Mouse (Mus musculus) neural tube, embryonic 11.5 days (tissue): Measurements from ENCODE around the gene Cks1b. TPM values are rescaled to one million over a fixed set of nuclear protein-coding genes. Genes with fewer than 3 reads are reported as not detected.
A peak's percentile ranks its signal among the peaks of the same experiment; 100 is the strongest.

Experiments
- ATAC-seq: fragments of 200-750 bp; cut with Nextera tagmentation; 2 replicates; pipeline ENCODE4 v1.8.0; 2017; ENCODE audit warnings: moderate number of reproducible peaks, mild to moderate bottlenecking, moderate TSS enrichment, moderate library complexity; ENCODE audit not compliant: insufficient read depth, low FRiP score, low TSS enrichment
- DNase-seq: peaks from one replicate; pipeline ENCODE4 v3.0.0-alpha.2; 2015; ENCODE audit warnings: low spot score
- H3K27ac ChIP-seq: fragments of 300-500 bp; sonication (generic); 2 replicates; pipeline ENCODE4 v1.5.1; 2014; ENCODE audit warnings: low read depth, mild to moderate bottlenecking, low read length
- H3K27me3 ChIP-seq: fragments of 300-500 bp; sonication (generic); 2 replicates; pipeline ENCODE4 v1.6.1; 2014; ENCODE audit warnings: mild to moderate bottlenecking, low read length, mixed read lengths; ENCODE audit not compliant: control insufficient read depth, insufficient read depth
- H3K36me3 ChIP-seq: fragments of 300-500 bp; sonication (generic); 2 replicates; pipeline ENCODE4 v1.6.1; 2014; ENCODE audit warnings: mild to moderate bottlenecking, low read length, moderate library complexity, mixed read lengths; ENCODE audit not compliant: control insufficient read depth, insufficient read depth
- H3K4me1 ChIP-seq: fragments of 300-500 bp; sonication (generic); 2 replicates; pipeline ENCODE4 v1.6.1; 2014; ENCODE audit warnings: low read length, mixed read lengths; ENCODE audit not compliant: control insufficient read depth, insufficient read depth
- H3K4me2 ChIP-seq: fragments of 300-500 bp; sonication (generic); 2 replicates; pipeline ENCODE4 v1.6.1; 2014; ENCODE audit warnings: low read depth, mild to moderate bottlenecking, moderate library complexity
- H3K4me3 ChIP-seq: fragments of 300-500 bp; sonication (generic); 2 replicates; pipeline ENCODE4 v1.5.1; 2014; ENCODE audit warnings: low read depth, low read length
- H3K9ac ChIP-seq: fragments of 300-500 bp; sonication (generic); 2 replicates; pipeline ENCODE4 v1.6.1; 2014; ENCODE audit warnings: mild to moderate bottlenecking, low read length
- H3K9me3 ChIP-seq: fragments of 300-500 bp; sonication (generic); 2 replicates; pipeline ENCODE4 v1.6.1; 2016; ENCODE audit warnings: low read length; ENCODE audit not compliant: control insufficient read depth
- WGBS: fragments of 180-500 bp; shearing (Covaris S2); extraction: QIAGEN DNeasy Blood & Tissue Kit; methylation state at CpG from one replicate; pipeline ENCODE4 v1.1.7; 2014; 5-methylcytosine and 5-hydroxymethylcytosine counted together
- polyA plus RNA-seq: library from polyadenylated mRNA; unstranded; fragments of >200 nt; fragmentation: Nextera tagmentation; extraction: Ambion mirVana; gene quantifications from 2 replicates; pipeline ENCODE4 v1.2.1, GENCODE M21; 2014

The Cks1b gene
- polyA plus RNA-seq, 1 experiment from 2014 or later = 432 TPM

DNA sequence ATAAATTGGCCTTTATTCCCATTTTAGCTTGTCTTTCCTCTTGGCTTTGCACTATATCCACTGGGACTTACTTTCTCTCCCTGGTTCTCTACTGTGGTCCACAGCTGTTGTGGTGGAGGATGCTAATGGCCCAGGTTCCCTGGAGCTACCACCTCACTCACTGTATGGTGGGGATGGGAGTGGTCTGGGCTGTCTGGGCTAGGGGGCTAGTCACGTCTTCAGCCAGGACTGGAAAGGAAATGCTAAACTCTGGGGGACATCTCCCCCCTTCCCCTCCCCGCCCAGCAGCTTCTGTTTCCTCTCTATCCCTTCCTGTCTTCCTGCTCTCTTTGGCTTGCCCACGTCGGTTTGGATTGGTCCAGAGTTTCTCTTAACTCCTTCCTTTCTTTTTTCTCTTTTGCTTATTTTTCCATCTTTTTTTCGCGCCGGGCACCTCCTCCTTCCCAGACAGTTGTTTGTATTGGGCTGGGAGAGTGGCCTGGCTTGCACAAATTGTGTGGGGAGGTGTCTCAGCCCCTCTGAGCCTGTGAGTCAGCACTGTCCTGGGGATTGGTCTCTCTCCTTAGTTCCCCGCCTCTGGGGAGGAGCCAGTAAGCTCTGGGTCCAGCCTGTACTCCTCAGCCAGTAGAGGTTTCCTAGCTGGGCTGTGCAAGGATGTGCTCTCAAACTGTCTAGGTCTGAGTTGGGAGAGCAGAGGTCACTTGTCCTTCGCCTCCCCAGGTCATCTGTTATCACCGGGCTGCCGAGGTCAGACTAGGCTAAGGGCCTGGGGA lies 3.0 kb upstream of the Cks1b start:
- ATAC-seq (no peak), DNase-seq (peak; percentile 63)
- Histone ChIP-seq H3K27ac (peak overlapping the region; percentile 49; the same call in 1 of the 2 replicates), H3K9ac (peak overlapping the region; percentile 63), H3K4me2 (peak overlapping the region; percentile 58), H3K9me3 (no peaks in the 10 kb centered on the region), H3K4me1 (peaks cover 27% of the 10 kb centered on the region), H3K27me3 (no peaks in the 10 kb centered on the region), H3K36me3 (no peaks in the 10 kb centered on the region; the same call in 1 of the 2 replicates), H3K4me3 (peak overlapping the region; percentile 39)
- 2% methylated on average over 11 of the region's 11 CpGs for WGBS

DNA sequence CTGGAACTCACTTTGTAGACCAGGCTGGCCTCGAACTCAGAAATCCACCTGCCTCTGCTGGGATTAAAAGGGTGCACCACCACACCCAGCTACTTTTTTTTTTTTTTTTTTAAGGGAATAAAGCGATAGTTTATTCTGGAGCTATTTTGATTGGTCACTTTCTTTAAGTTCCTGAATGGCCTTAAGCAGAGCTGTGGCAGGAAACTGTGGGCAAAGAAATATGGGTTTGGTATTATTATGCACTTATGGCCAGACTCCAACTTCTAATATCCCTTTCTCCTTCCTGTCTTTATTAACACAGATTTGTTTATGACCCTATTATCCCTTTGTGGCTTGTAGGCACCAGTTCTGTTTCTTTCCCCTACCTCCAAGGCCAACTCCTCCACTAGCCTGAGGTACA lies 2.2 kb upstream of the Cks1b start:
- ATAC-seq = no peak
- peaks cover 2% of the 10 kb centered on the region; the same call in 1 of the 2 replicates for H3K36me3 ChIP-seq
- peaks cover 27% of the 10 kb centered on the region for H3K4me1 ChIP-seq
- no peak overlapping the region for H3K9ac ChIP-seq
- 46% methylated on average over 2 of the region's 2 CpGs for WGBS
- H3K9me3 ChIP-seq = no peaks in the 10 kb centered on the region
- H3K4me2 ChIP-seq = peak overlapping the region; percentile 58
- no peaks in the 10 kb centered on the region for H3K27me3 ChIP-seq
- H3K4me3 ChIP-seq = 0 out of 2 replicates have a peak overlapping the region, but pooled peaks have one; percentile 39
- no peak for DNase-seq
- no peak overlapping the region for H3K27ac ChIP-seq

- peak overlapping the region; percentile 91 for H3K4me2 ChIP-seq
- H3K36me3 ChIP-seq = peaks cover 2% of the 10 kb centered on the region; the same call in 1 of the 2 replicates
- H3K4me1 ChIP-seq = peaks cover 27% of the 10 kb centered on the region
- H3K27me3 ChIP-seq = no peaks in the 10 kb centered on the region
- H3K9me3 ChIP-seq = no peaks in the 10 kb centered on the region
- ATAC-seq (no peak), DNase-seq (no peak)
- H3K27ac ChIP-seq = peak overlapping the region; percentile 67; the same call in 1 of the 2 replicates
- H3K4me3 ChIP-seq = peak overlapping the region; percentile 53
- peak overlapping the region; percentile 66; the same call in 1 of the 2 replicates for H3K9ac ChIP-seq
- 19% methylated on average over 3 of the region's 3 CpGs for WGBS
Observed at GRCm38 (mm10) chr3:89419981-89420380, 1.8 kb upstream of the Cks1b start.

- DNase-seq = no peak
- under 1% methylated on average over 9 of the region's 9 CpGs for whole genome bisulfite sequencing
- Histone ChIP-seq H3K27ac (peak overlapping the region; percentile 84; the same call in 1 of the 2 replicates), H3K9ac (peak overlapping the region; percentile 66), H3K4me3 (peak overlapping the region; percentile 53), H3K36me3 (peaks cover 6% of the 10 kb centered on the region; the same call in 1 of the 2 replicates), H3K4me1 (peaks cover 27% of the 10 kb centered on the region), H3K9me3 (no peaks in the 10 kb centered on the region), H3K4me2 (peak overlapping the region; percentile 91), H3K27me3 (no peaks in the 10 kb centered on the region)
- ATAC-seq = no peak
Observed at GRCm38 (mm10) chr3:89419571-89419970, 1.4 kb upstream of the Cks1b start.

GRCm38 (mm10) chr3:89418861-89419250 lies 673 bp upstream of the Cks1b start:
- Histone ChIP-seq H3K36me3 (peaks cover 6% of the 10 kb centered on the region; the same call in 1 of the 2 replicates), H3K4me1 (peaks cover 27% of the 10 kb centered on the region), H3K9ac (peak overlapping the region; percentile 66), H3K27me3 (no peaks in the 10 kb centered on the region), H3K4me2 (peak overlapping the region; percentile 91), H3K27ac (peak overlapping the region; percentile 84), H3K4me3 (peak overlapping the region; percentile 53), H3K9me3 (no peaks in the 10 kb centered on the region)
- under 1% methylated on average over 16 of the region's 16 CpGs for WGBS
- DNase-seq (peak; percentile 81), ATAC-seq (peak; percentile 37)

DNA sequence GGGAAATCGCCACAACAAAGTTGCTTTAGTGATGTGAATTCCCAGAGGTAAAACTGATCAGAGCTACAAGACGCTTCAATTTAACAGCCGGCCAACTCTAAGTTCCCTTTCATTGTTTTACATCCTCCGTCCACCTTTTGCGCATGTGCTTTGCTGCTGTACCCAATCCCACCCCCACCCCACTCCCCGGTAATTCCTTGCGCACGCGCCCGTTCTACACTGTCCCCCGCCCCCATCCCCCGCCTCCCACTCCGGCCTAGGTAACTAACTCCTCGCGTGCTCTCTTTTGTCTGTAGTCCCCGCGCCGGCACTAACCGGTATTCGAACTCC lies 378 bp downstream of the Cks1b start:
- Histone ChIP-seq H3K4me1 (peaks cover 27% of the 10 kb centered on the region), H3K27ac (peak overlapping the region; percentile 47; the same call in 1 of the 2 replicates), H3K9ac (peak overlapping the region; percentile 49), H3K9me3 (no peaks in the 10 kb centered on the region), H3K36me3 (peaks cover 6% of the 10 kb centered on the region; the same call in 1 of the 2 replicates), H3K4me3 (peak overlapping the region; percentile 53), H3K4me2 (peak overlapping the region; percentile 77), H3K27me3 (no peaks in the 10 kb centered on the region)
- WGBS = 0% methylated on average over 20 of the region's 20 CpGs
- no peak for DNase-seq
- peak; percentile 40 for ATAC-seq

DNA sequence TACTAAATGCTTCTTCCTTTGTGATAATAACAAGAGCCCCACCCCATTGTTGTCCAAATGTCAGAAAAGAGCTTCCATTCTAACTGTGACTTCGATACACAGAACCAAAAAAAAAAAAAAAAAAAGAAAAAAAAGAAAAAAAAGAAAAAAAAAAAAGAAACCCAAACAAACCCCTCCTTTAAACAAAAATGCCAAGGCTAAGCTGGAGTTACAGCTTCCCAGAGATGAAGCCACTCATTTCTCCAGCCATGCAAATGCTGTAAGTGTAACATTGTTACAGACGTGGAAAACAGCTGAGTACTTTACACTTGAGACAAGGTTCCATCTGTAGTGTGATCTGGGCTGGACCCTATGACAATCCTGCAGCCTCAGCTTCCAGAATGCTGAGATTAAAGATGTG lies 1.1 kb downstream of the Cks1b start:
- H3K4me1 ChIP-seq = peaks cover 24% of the 10 kb centered on the region
- H3K27ac ChIP-seq = 0 out of 2 replicates have a peak overlapping the region, but pooled peaks have one; percentile 47
- ATAC-seq = no peak
- no peak for DNase-seq
- H3K27me3 ChIP-seq = no peaks in the 10 kb centered on the region
- peak overlapping the region; percentile 53 for H3K4me3 ChIP-seq
- peaks cover 6% of the 10 kb centered on the region; the same call in 1 of the 2 replicates for H3K36me3 ChIP-seq
- no peaks in the 10 kb centered on the region for H3K9me3 ChIP-seq
- peak overlapping the region; percentile 77 for H3K4me2 ChIP-seq
- 34% methylated on average over 2 of the region's 2 CpGs for WGBS
- H3K9ac ChIP-seq = peak overlapping the region; percentile 49

DNA sequence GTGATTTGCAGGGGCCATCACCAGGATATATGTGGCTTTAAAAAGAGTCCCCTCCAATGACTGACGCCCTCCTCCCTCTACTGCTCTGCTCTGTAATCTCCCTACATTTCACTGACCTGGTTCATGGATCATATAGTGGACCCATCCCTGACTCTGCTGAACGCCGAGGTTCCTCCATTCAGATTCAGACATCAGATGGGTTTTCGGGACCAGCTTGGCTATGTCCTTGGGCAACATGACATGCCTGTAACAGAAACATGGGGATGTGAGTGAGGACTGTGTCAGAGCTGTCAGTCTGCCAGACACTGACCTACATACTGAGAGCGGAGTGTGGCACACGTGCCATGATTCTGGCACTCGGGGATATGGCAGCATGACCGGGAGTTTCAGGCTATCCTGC lies 2.0 kb downstream of the Cks1b start:
- H3K9me3 ChIP-seq = no peaks in the 10 kb centered on the region
- peak overlapping the region; percentile 2; the same call in 1 of the 2 replicates for H3K4me3 ChIP-seq
- DNase-seq = no peak
- WGBS = 93% methylated on average over 8 of the region's 8 CpGs
- H3K4me2 ChIP-seq = no peak overlapping the region; the same call in 1 of the 2 replicates
- H3K4me1 ChIP-seq = peaks cover 16% of the 10 kb centered on the region
- no peak overlapping the region for H3K9ac ChIP-seq
- H3K27me3 ChIP-seq = no peaks in the 10 kb centered on the region
- H3K27ac ChIP-seq = no peak overlapping the region
- peaks cover 6% of the 10 kb centered on the region; the same call in 1 of the 2 replicates for H3K36me3 ChIP-seq
- no peak for ATAC-seq
